Mouse (Mus musculus): ENCODE measurements at regions not wholly inside any gene's neighbourhood (a gene's known extent, or its start where the extent isn't known, plus 50 kb on each side); places are given as distances from the start of the nearest gene placed in this dataset.

DNA sequence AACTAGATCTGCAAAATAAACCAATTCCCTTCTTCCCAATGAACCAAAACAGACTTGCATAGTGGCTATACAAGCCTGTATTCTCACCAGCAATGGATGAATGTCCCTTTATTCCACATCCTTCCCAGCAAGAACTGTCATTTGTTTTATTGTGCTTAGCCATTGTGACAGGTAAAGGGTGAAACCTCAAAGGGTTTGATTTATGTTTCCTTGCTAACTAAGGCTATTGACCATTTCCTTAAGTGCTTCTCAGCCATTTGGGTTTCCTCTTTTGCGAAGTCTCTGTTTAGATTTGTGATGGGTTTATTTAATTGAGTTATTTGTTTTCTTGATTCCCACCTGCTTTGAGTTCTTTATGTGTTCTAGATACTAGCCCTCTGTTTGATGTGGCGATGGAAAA is 281.5 kb downstream of the Klf6 start:
- ATAC-seq (no peak), DNase-seq (ENCODE audit: low spot score) (no peak)
- no peak overlapping the region for H3K27ac ChIP-seq (ENCODE audit: low read depth, low read length)
- 85% methylated on average over 2 of the region's 2 CpGs for WGBS
- no peak overlapping the region for H3K4me2 ChIP-seq (ENCODE audit: low read length)
- no peaks in the 10 kb centered on the region for H3K4me1 ChIP-seq (ENCODE audit: control insufficient read depth, insufficient read depth, low read length)
- no peak overlapping the region for H3K9ac ChIP-seq (ENCODE audit: low read length)
- no peaks in the 10 kb centered on the region for H3K9me3 ChIP-seq (replicated peaks; ENCODE audit: control insufficient read depth, low read length)
- H3K4me3 ChIP-seq (ENCODE audit: low read depth, low read length) = no peak overlapping the region
- no peaks in the 10 kb centered on the region for H3K27me3 ChIP-seq (replicated peaks; ENCODE audit: control insufficient read depth, insufficient read depth, low read length)
- no peaks in the 10 kb centered on the region for H3K36me3 ChIP-seq (ENCODE audit: control insufficient read depth, insufficient read depth, low read length)

GRCm38 (mm10) chr13:6153657-6154056 is 292.4 kb downstream of the Klf6 start:
- H3K4me1 ChIP-seq (ENCODE audit: control insufficient read depth, insufficient read depth, low read length) = peaks cover 8% of the 10 kb centered on the region
- H3K9me3 ChIP-seq (replicated peaks; ENCODE audit: control insufficient read depth, low read length) = no peaks in the 10 kb centered on the region
- no peaks in the 10 kb centered on the region for H3K27me3 ChIP-seq (replicated peaks; ENCODE audit: control insufficient read depth, insufficient read depth, low read length)
- WGBS = 79% methylated on average over 4 of the region's 4 CpGs
- H3K9ac ChIP-seq (ENCODE audit: low read length) = no peak overlapping the region
- no peaks in the 10 kb centered on the region for H3K36me3 ChIP-seq (ENCODE audit: control insufficient read depth, insufficient read depth, low read length)
- H3K27ac ChIP-seq (ENCODE audit: low read depth, low read length) = no peak overlapping the region
- no peak overlapping the region for H3K4me2 ChIP-seq (ENCODE audit: low read length)
- H3K4me3 ChIP-seq (ENCODE audit: low read depth, low read length) = no peak overlapping the region
- no peak for ATAC-seq
- DNase-seq (ENCODE audit: low spot score) = peak; percentile 28

DNA sequence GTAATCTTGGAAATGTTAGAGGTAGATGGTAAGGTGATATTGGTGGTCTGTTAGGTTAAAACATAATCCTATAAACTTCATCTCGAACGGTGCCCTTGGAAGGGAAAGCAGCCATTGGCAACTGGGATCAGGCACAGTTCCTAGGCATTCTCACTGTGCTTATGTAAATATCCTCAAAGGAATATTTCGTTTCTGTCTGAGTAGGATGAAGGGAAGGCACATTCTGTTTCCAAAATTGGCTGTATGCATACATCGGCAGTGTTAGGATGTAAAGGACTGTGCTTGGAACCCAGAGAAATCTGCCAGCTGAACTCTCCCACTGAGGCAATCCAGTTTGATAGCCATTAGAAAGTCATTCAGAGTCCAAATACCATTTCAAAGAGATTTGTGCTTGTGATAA is 294.9 kb downstream of the Klf6 start:
- H3K36me3 ChIP-seq (ENCODE audit: control insufficient read depth, insufficient read depth, low read length) = no peaks in the 10 kb centered on the region
- no peak overlapping the region for H3K4me2 ChIP-seq (ENCODE audit: low read length)
- H3K4me3 ChIP-seq (ENCODE audit: low read depth, low read length) = no peak overlapping the region
- H3K9me3 ChIP-seq (replicated peaks; ENCODE audit: control insufficient read depth, low read length) = no peaks in the 10 kb centered on the region
- H3K27ac ChIP-seq (ENCODE audit: low read depth, low read length) = no peak overlapping the region
- no peak for DNase-seq (ENCODE audit: low spot score)
- H3K9ac ChIP-seq (ENCODE audit: low read length) = no peak overlapping the region
- H3K27me3 ChIP-seq (replicated peaks; ENCODE audit: control insufficient read depth, insufficient read depth, low read length) = no peaks in the 10 kb centered on the region
- no peak for ATAC-seq
- WGBS = 78% methylated on average over 4 of the region's 4 CpGs
- H3K4me1 ChIP-seq (ENCODE audit: control insufficient read depth, insufficient read depth, low read length) = peaks cover 8% of the 10 kb centered on the region

GRCm38 (mm10) chr13:6157029-6157428 is 295.7 kb downstream of the Klf6 start:
- Histone ChIP-seq H3K27me3 (replicated peaks; ENCODE audit: control insufficient read depth, insufficient read depth, low read length) (no peaks in the 10 kb centered on the region), H3K27ac (ENCODE audit: low read depth, low read length) (no peak overlapping the region), H3K9ac (ENCODE audit: low read length) (no peak overlapping the region), H3K4me2 (ENCODE audit: low read length) (no peak overlapping the region), H3K4me3 (ENCODE audit: low read depth, low read length) (no peak overlapping the region), H3K9me3 (replicated peaks; ENCODE audit: control insufficient read depth, low read length) (no peaks in the 10 kb centered on the region), H3K4me1 (ENCODE audit: control insufficient read depth, insufficient read depth, low read length) (peaks cover 8% of the 10 kb centered on the region), H3K36me3 (ENCODE audit: control insufficient read depth, insufficient read depth, low read length) (no peaks in the 10 kb centered on the region)
- no peak for ATAC-seq
- WGBS = 39% methylated on average over 3 of the region's 3 CpGs
- DNase-seq (ENCODE audit: low spot score) = peak; percentile 7

DNA sequence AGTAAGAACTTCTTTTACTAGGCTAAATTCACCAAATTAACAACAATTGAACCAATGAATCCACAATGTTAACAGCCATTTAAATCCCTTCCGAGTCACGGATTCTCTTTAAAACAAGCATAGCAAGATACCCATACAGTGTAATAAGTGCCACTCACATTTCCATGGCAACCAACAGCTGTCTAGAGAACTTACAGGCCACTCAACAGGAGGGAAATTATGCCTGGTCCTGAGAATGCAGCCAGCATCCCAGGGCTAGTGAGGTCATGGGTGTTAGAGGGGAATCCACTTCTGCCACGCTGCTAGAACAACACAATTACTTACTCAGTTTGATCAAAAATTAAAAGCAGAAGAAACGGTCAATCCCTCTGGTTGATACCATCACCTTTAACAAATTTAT is 296.7 kb downstream of the Klf6 start:
- 12% methylated on average over 4 of the region's 4 CpGs for WGBS
- ATAC-seq = peak; percentile 61; the same call in 1 of the 2 replicates
- no peak overlapping the region for H3K27ac ChIP-seq (ENCODE audit: low read depth, low read length)
- H3K9ac ChIP-seq (ENCODE audit: low read length) = no peak overlapping the region
- H3K9me3 ChIP-seq (replicated peaks; ENCODE audit: control insufficient read depth, low read length) = no peaks in the 10 kb centered on the region
- peaks cover 8% of the 10 kb centered on the region for H3K4me1 ChIP-seq (ENCODE audit: control insufficient read depth, insufficient read depth, low read length)
- H3K4me3 ChIP-seq (ENCODE audit: low read depth, low read length) = no peak overlapping the region
- H3K4me2 ChIP-seq (ENCODE audit: low read length) = no peak overlapping the region
- H3K36me3 ChIP-seq (ENCODE audit: control insufficient read depth, insufficient read depth, low read length) = no peaks in the 10 kb centered on the region
- peak; percentile 63 for DNase-seq (ENCODE audit: low spot score)
- H3K27me3 ChIP-seq (replicated peaks; ENCODE audit: control insufficient read depth, insufficient read depth, low read length) = no peaks in the 10 kb centered on the region

- WGBS = 16% methylated on average over 2 of the region's 2 CpGs
- no peaks in the 10 kb centered on the region for H3K36me3 ChIP-seq (ENCODE audit: control insufficient read depth, insufficient read depth, low read length)
- no peak overlapping the region for H3K4me2 ChIP-seq (ENCODE audit: low read length)
- ATAC-seq = peak; percentile 79
- no peak overlapping the region for H3K9ac ChIP-seq (ENCODE audit: low read length)
- peaks cover 8% of the 10 kb centered on the region for H3K4me1 ChIP-seq (ENCODE audit: control insufficient read depth, insufficient read depth, low read length)
- no peaks in the 10 kb centered on the region for H3K9me3 ChIP-seq (replicated peaks; ENCODE audit: control insufficient read depth, low read length)
- H3K27ac ChIP-seq (ENCODE audit: low read depth, low read length) = no peak overlapping the region
- H3K4me3 ChIP-seq (ENCODE audit: low read depth, low read length) = no peak overlapping the region
- no peaks in the 10 kb centered on the region for H3K27me3 ChIP-seq (replicated peaks; ENCODE audit: control insufficient read depth, insufficient read depth, low read length)
- peak; percentile 71 for DNase-seq (ENCODE audit: low spot score)
Measured at GRCm38 (mm10) chr13:6159412-6159811, 298.1 kb downstream of the Klf6 start.

GRCm38 (mm10) chr13:6165916-6166315 is 304.6 kb downstream of the Klf6 start:
- DNase-seq (ENCODE audit: low spot score) (no peak), ATAC-seq (no peak)
- no peak overlapping the region for H3K4me3 ChIP-seq (ENCODE audit: low read depth, low read length)
- no peaks in the 10 kb centered on the region for H3K4me1 ChIP-seq (ENCODE audit: control insufficient read depth, insufficient read depth, low read length)
- 90% methylated on average over 4 of the region's 4 CpGs for WGBS
- no peaks in the 10 kb centered on the region; the same call in 1 of the 2 replicates for H3K9me3 ChIP-seq (replicated peaks; ENCODE audit: control insufficient read depth, low read length)
- H3K27me3 ChIP-seq (replicated peaks; ENCODE audit: control insufficient read depth, insufficient read depth, low read length) = no peaks in the 10 kb centered on the region
- no peaks in the 10 kb centered on the region for H3K36me3 ChIP-seq (ENCODE audit: control insufficient read depth, insufficient read depth, low read length)
- no peak overlapping the region for H3K4me2 ChIP-seq (ENCODE audit: low read length)
- no peak overlapping the region for H3K27ac ChIP-seq (ENCODE audit: low read depth, low read length)
- no peak overlapping the region for H3K9ac ChIP-seq (ENCODE audit: low read length)

DNA sequence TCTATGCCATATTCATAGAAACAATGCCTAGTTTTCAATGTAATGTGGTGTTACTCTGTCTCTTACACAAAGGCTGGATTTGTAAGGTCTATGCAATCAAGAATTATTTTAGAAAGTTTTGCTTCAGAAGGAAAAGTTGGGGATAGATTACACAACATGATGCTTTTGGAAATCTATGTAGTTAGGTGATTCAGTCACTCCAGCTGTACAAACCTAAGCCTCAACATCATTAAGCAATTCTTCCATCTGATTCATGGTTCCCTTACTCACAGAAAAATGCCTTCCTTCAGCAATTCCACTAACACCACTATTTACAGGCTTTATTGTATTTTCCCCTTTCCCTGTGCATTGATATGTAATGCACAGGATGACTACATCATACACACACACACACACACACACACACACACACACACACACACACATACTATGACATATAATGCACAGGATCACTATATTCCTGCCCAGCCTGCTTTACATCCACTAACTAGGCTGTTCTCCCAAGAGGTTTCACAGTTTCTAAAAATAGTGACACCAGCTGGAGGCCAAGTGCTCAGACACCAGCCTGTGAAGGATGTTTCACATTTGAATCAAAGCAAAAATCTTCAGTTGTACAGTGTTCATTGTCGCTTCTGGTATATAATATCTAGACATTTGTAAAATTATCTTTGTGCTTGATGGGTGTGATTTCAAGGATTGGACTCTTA is 305.9 kb downstream of the Klf6 start:
- DNase-seq (ENCODE audit: low spot score) (peak; percentile 23), ATAC-seq (no peak)
- Histone ChIP-seq H3K4me1 (ENCODE audit: control insufficient read depth, insufficient read depth, low read length) (no peaks in the 10 kb centered on the region), H3K27me3 (replicated peaks; ENCODE audit: control insufficient read depth, insufficient read depth, low read length) (no peaks in the 10 kb centered on the region), H3K9ac (ENCODE audit: low read length) (no peak overlapping the region), H3K4me3 (ENCODE audit: low read depth, low read length) (no peak overlapping the region), H3K9me3 (replicated peaks; ENCODE audit: control insufficient read depth, low read length) (no peaks in the 10 kb centered on the region; the same call in 1 of the 2 replicates), H3K36me3 (ENCODE audit: control insufficient read depth, insufficient read depth, low read length) (no peaks in the 10 kb centered on the region), H3K27ac (ENCODE audit: low read depth, low read length) (no peak overlapping the region), H3K4me2 (ENCODE audit: low read length) (no peak overlapping the region)
- WGBS = 87% methylated on average over 1 of the region's 1 CpGs

- Histone ChIP-seq H3K4me1 (ENCODE audit: control insufficient read depth, insufficient read depth, low read length) (no peaks in the 10 kb centered on the region), H3K27me3 (replicated peaks; ENCODE audit: control insufficient read depth, insufficient read depth, low read length) (no peaks in the 10 kb centered on the region), H3K27ac (ENCODE audit: low read depth, low read length) (no peak overlapping the region), H3K4me2 (ENCODE audit: low read length) (no peak overlapping the region), H3K4me3 (ENCODE audit: low read depth, low read length) (no peak overlapping the region), H3K9ac (ENCODE audit: low read length) (no peak overlapping the region), H3K36me3 (ENCODE audit: control insufficient read depth, insufficient read depth, low read length) (no peaks in the 10 kb centered on the region), H3K9me3 (replicated peaks; ENCODE audit: control insufficient read depth, low read length) (no peaks in the 10 kb centered on the region)
- ATAC-seq (no peak), DNase-seq (ENCODE audit: low spot score) (peak; percentile 16)
Measured at GRCm38 (mm10) chr13:6173095-6173494, 311.8 kb downstream of the Klf6 start.
